Mouse (Mus musculus) heart, embryonic 15.5 days (tissue): ENCODE data around the gene Cbarp. TPM values are rescaled to one million over a fixed set of nuclear protein-coding genes. Genes with fewer than 3 reads are reported as not detected.

ENCODE experiments used
- ATAC-seq: fragments of 200-750 bp; cut with Nextera tagmentation; replicated peaks from 2 replicates; pipeline ENCODE4 v1.8.0; 2017; ENCODE audit warnings: low read depth, moderate TSS enrichment; ENCODE audit not compliant: insufficient number of reproducible peaks, insufficient read depth, low FRiP score
- H3K27ac ChIP-seq: fragments of 300-500 bp; sonication (generic); 2 replicates; pipeline ENCODE4 v1.5.1; 2015; ENCODE audit warnings: mild to moderate bottlenecking, inconsistent platforms
- H3K27me3 ChIP-seq: fragments of 300-500 bp; sonication (generic); 2 replicates; pipeline ENCODE4 v1.6.1; 2015; ENCODE audit warnings: inconsistent platforms
- H3K36me3 ChIP-seq: fragments of 300-500 bp; sonication (generic); 2 replicates; pipeline ENCODE4 v1.6.1; 2015; ENCODE audit warnings: mild to moderate bottlenecking, inconsistent platforms
- H3K4me1 ChIP-seq: fragments of 300-500 bp; sonication (generic); replicated peaks from 2 replicates; pipeline ENCODE4 v1.6.1; 2015; ENCODE audit warnings: inconsistent platforms
- H3K4me2 ChIP-seq: fragments of 300-500 bp; sonication (generic); 2 replicates; pipeline ENCODE4 v1.6.1; 2015; ENCODE audit warnings: inconsistent platforms, mild to moderate bottlenecking, moderate library complexity
- H3K4me3 ChIP-seq: fragments of 300-500 bp; sonication (generic); 2 replicates; pipeline ENCODE4 v1.5.1; 2015; ENCODE audit warnings: mild to moderate bottlenecking, inconsistent platforms
- H3K9ac ChIP-seq: fragments of 300-500 bp; sonication (generic); 2 replicates; pipeline ENCODE4 v1.6.1; 2015; ENCODE audit warnings: mild to moderate bottlenecking, inconsistent platforms
- H3K9me3 ChIP-seq: fragments of 300-500 bp; sonication (generic); replicated peaks from 2 replicates; pipeline ENCODE4 v1.6.1; 2016; ENCODE audit warnings: inconsistent platforms
- WGBS: fragments of 180-500 bp; shearing (Covaris S2); methylation state at CpG from one replicate; pipeline ENCODE4 v1.1.7; 2015; ENCODE audit warnings: mixed read lengths; 5-methylcytosine and 5-hydroxymethylcytosine counted together
- polyA plus RNA-seq: library from polyadenylated mRNA; unstranded; fragments of >200 nt; fragmentation: Nextera tagmentation; extraction: Ambion mirVana; gene quantifications from 2 replicates; pipeline ENCODE4 v1.2.1, GENCODE M21; 2015

Cbarp gene
- 1.7 and 2.9 TPM in 2 replicates for polyA plus RNA-seq

- Histone ChIP-seq H3K36me3 (peaks cover 24% of the 10 kb centered on the region), H3K4me1 (peaks cover 80% of the 10 kb centered on the region), H3K27me3 (peaks cover 22% of the 10 kb centered on the region), H3K9me3 (no peaks in the 10 kb centered on the region), H3K9ac (peak within 1 kb of the TSS; percentile 54), H3K27ac (peak within 1 kb of the TSS; percentile 87), H3K4me3 (peak within 1 kb of the TSS; percentile 78), H3K4me2 (peak within 1 kb of the TSS; percentile 99)
- 72% methylated on average over 10 of the region's 10 CpGs for WGBS
- no peak for ATAC-seq
Observed at GRCm38 (mm10) chr10:80140666-80141035, at the start of gene Cbarp. Gene Cbarp (minus strand): TSS chr10:80140835.

- Histone ChIP-seq H3K27ac (no peak overlapping the region), H3K4me1 (peaks cover 24% of the 10 kb centered on the region), H3K9ac (peak overlapping the region; percentile 53), H3K9me3 (no peaks in the 10 kb centered on the region), H3K36me3 (no peaks in the 10 kb centered on the region), H3K4me3 (peak overlapping the region; percentile 51), H3K4me2 (peak overlapping the region; percentile 90), H3K27me3 (peaks cover 51% of the 10 kb centered on the region)
- ATAC-seq: no peak
- 14% methylated on average over 21 of the region's 21 CpGs for WGBS
Observed at GRCm38 (mm10) chr10:80189999-80190398, 49.4 kb upstream of the Cbarp start.

GRCm38 (mm10) chr10:80188453-80189024 lies 47.9 kb upstream of the Cbarp start:
- 88% methylated on average over 15 of the region's 15 CpGs for WGBS
- no peak overlapping the region for H3K4me2 ChIP-seq
- H3K4me1 ChIP-seq: peaks cover 24% of the 10 kb centered on the region
- H3K27me3 ChIP-seq: peaks cover 51% of the 10 kb centered on the region
- no peaks in the 10 kb centered on the region for H3K36me3 ChIP-seq
- H3K4me3 ChIP-seq: no peak overlapping the region
- H3K27ac ChIP-seq: no peak overlapping the region
- H3K9ac ChIP-seq: no peak overlapping the region
- no peaks in the 10 kb centered on the region for H3K9me3 ChIP-seq
- no peak for ATAC-seq

- H3K27me3 ChIP-seq: peaks cover 46% of the 10 kb centered on the region
- H3K9me3 ChIP-seq: no peaks in the 10 kb centered on the region
Observed at GRCm38 (mm10) chr10:80187739-80188138, 47.1 kb upstream of the Cbarp start.

GRCm38 (mm10) chr10:80186649-80187048 lies 46.0 kb upstream of the Cbarp start:
- Histone ChIP-seq H3K27ac (no peak overlapping the region), H3K27me3 (peaks cover 36% of the 10 kb centered on the region), H3K9me3 (no peaks in the 10 kb centered on the region), H3K36me3 (no peaks in the 10 kb centered on the region), H3K9ac (no peak overlapping the region), H3K4me3 (no peak overlapping the region), H3K4me1 (peaks cover 24% of the 10 kb centered on the region), H3K4me2 (no peak overlapping the region)
- WGBS: 49% methylated on average over 27 of the region's 27 CpGs
- ATAC-seq: no peak

More at GRCm38 (mm10) chr10:80187739-80188138, 47.1 kb upstream of the Cbarp start:
- Histone ChIP-seq H3K4me3 (no peak overlapping the region), H3K9ac (no peak overlapping the region), H3K36me3 (no peaks in the 10 kb centered on the region), H3K4me1 (peaks cover 24% of the 10 kb centered on the region), H3K4me2 (no peak overlapping the region), H3K27ac (no peak overlapping the region)
- WGBS: 84% methylated on average over 10 of the region's 10 CpGs
- ATAC-seq: no peak

GRCm38 (mm10) chr10:80182547-80182946 lies 41.9 kb upstream of the Cbarp start:
- Histone ChIP-seq H3K36me3 (no peaks in the 10 kb centered on the region), H3K27me3 (peaks cover 7% of the 10 kb centered on the region; the same call in 1 of the 2 replicates), H3K4me2 (no peak overlapping the region), H3K4me3 (no peak overlapping the region), H3K4me1 (peaks cover 38% of the 10 kb centered on the region), H3K9ac (no peak overlapping the region), H3K27ac (no peak overlapping the region), H3K9me3 (no peaks in the 10 kb centered on the region)
- 89% methylated on average over 7 of the region's 7 CpGs for WGBS
- ATAC-seq: no peak

GRCm38 (mm10) chr10:80180823-80181222 lies 40.2 kb upstream of the Cbarp start:
- peaks cover 4% of the 10 kb centered on the region; the same call in 1 of the 2 replicates for H3K27me3 ChIP-seq
- no peak overlapping the region for H3K27ac ChIP-seq
- H3K36me3 ChIP-seq: no peaks in the 10 kb centered on the region
- peaks cover 31% of the 10 kb centered on the region for H3K4me1 ChIP-seq
- 0 out of 2 replicates have a peak overlapping the region, but pooled peaks have one; percentile 76 for H3K4me3 ChIP-seq
- no peak for ATAC-seq
- H3K4me2 ChIP-seq: peak overlapping the region; percentile 89
- no peaks in the 10 kb centered on the region for H3K9me3 ChIP-seq
- WGBS: 61% methylated on average over 5 of the region's 5 CpGs
- no peak overlapping the region; the same call in 1 of the 2 replicates for H3K9ac ChIP-seq

- Histone ChIP-seq H3K9ac (peak overlapping the region; percentile 85; the same call in 1 of the 2 replicates), H3K4me3 (peak overlapping the region; percentile 76), H3K27me3 (no peaks in the 10 kb centered on the region), H3K36me3 (no peaks in the 10 kb centered on the region), H3K4me1 (peaks cover 33% of the 10 kb centered on the region), H3K27ac (no peak overlapping the region), H3K9me3 (no peaks in the 10 kb centered on the region), H3K4me2 (peak overlapping the region; percentile 89)
- WGBS: 58% methylated on average over 6 of the region's 6 CpGs
- no peak for ATAC-seq
Observed at GRCm38 (mm10) chr10:80180288-80180687, 39.7 kb upstream of the Cbarp start.

GRCm38 (mm10) chr10:80179068-80180051 lies 38.7 kb upstream of the Cbarp start, which contains the start of gene Efna2:
Gene Efna2 (plus strand): TSS chr10:80179482.
- ATAC-seq: peak; percentile 49
- Histone ChIP-seq H3K36me3 (no peaks in the 10 kb centered on the region), H3K4me3 (peak within 1 kb of the TSS; percentile 76), H3K9me3 (no peaks in the 10 kb centered on the region), H3K9ac (peak within 1 kb of the TSS; percentile 85), H3K27ac (peak within 1 kb of the TSS; percentile 51), H3K27me3 (no peaks in the 10 kb centered on the region), H3K4me2 (peak within 1 kb of the TSS; percentile 89), H3K4me1 (peaks cover 33% of the 10 kb centered on the region)
- 2% methylated on average over 92 of the region's 106 CpGs for WGBS

GRCm38 (mm10) chr10:80177441-80178279 lies 37.0 kb upstream of the Cbarp start:
- ATAC-seq: no peak
- Histone ChIP-seq H3K9ac (no peak overlapping the region; the same call in 1 of the 2 replicates), H3K4me2 (no peak overlapping the region), H3K9me3 (no peaks in the 10 kb centered on the region), H3K4me3 (no peak overlapping the region), H3K4me1 (peaks cover 38% of the 10 kb centered on the region), H3K27me3 (no peaks in the 10 kb centered on the region), H3K27ac (peak overlapping the region; percentile 33; the same call in 1 of the 2 replicates), H3K36me3 (no peaks in the 10 kb centered on the region)
- 63% methylated on average over 7 of the region's 7 CpGs for WGBS
